Mouse (Mus musculus) kidney, postnatal 10 days (tissue): Measurements from ENCODE around the gene Shisa8.

Experiments used
- DNase-seq: peaks from one replicate; pipeline ENCODE4 v3.0.0; 2021; ENCODE audit warnings: mixed read lengths

Gene Shisa8

DNA sequence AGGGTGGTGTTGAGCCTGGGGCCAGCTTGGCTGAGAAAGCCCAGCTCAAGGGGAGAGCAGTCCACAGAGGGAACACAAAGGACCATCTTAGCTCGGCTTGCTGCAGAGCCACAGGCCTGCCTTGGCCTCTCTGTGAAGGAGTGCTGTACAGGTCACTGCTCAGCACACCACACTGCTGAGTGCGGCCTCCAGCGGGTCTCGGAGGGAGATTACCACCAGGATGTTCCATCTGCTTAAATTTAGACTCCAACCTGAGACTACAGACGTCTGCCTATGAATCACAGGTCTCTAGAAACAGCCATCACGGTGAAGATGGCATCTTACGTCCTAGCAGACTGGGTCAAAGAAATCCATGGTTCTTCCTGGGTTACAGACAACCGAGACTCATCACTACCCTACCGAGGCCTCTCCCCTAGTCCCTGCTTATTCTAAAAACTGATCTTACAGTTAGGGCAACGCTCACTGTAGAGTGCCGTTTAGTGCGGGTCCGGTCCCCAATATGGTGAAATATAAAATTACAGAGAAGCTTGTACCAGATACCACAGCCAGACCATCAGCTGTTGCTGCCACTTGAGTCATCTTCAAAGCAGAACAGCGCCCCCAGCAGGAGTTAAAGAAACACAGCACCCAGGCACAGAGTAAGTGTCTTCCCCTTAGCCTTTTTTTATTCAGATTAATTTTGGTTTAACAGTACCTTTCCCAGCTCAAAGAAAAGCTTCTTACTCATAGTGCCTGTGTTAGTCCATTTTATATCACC is 8.7 kb upstream of the Shisa8 start:
- DNase-seq, result no peak

DNA sequence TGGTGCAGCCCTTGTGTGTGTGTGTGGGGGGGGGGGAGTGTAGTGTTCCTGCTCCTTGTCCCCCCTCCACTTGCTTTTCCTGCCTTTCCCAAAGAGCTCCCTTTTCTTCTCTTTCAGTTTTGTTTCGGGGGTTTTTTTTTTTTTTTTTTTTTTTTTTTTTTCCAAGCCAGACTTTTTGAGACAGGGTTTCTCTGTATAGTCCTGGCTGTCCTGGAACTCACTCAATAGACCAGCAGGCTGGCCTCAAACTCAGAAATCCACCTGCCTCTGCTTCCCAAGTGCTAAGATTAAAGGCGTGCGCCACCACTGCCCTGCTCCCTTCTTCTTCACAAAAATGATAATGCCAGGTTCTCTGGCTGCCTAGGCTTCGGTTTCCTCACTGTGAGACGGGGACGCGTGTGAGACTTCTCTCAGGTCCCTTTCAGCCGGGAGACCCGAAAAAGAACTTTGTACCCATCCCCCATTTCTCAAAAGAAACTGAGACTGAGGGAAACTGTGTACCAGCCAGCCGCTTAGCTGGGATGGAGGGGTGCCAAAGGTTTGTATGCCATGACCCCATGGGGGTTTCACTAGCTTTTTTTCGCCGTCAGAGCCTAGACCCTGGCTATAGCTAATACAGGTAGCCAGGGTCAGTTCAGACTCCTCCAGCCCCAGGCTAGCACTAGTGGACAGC is 7.5 kb upstream of the Shisa8 start:
- DNase-seq, result no peak

DNA sequence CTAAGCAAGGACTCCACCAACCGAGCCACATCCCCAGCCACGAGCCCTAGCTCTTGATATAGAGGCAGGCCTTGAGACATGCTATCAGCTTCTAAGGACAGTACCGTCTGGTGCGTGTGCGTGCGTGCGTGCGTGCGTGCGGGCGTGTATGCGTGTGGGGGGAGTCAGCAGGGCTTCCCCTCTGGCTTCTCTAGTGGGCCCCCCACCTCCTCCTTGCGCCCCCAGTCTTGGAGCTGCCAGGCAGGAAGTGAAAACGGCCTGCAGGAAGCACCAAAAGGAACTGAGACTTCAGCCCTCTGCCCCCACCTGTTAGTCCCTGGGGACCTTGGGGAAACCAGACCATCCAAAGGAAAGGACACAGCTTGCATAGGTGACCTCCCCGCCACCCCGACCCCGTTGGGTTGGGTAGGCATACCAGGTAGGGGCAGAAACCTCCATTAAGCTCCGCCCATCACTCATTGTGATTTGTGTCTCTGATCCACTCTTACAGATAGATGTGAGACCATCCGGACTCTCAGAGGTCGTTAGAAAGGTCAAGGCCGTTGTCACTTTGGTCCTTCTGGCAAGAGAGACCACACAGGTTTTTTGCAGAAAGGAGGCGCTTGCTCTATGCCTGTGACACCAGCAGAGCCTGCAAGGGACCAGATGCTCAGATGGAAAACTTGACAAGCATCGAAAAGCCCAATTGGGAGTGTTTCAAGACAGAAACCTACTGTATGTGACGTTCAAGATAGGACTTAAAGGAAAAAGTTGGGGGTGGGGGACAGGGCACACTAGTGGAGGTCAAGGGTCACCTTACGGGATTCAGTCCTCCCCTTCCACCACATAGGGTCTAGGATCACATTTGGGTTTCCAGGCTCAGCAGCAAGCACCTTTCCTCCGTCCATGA is 6.4 kb upstream of the Shisa8 start:
- DNase-seq, result no peak

DNA sequence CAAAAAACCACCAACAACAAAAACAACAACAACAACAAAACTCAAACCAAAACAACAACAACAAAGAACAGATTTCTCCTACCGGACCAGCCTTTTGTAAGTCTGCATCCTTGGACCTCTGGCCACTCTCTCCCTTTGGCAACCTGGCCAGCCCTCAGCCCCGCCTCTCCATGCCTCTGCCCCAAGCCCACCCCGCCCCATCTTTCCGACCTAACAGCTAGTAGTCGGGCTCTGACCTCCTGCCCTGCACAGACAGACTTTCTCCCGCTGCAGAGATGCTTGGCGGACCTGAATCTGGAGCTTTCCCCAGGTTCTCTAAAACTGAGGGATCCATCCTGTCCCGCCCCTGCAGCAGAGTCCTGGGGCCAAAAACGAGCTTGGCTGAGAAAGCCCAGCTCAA is 5.4 kb upstream of the Shisa8 start:
- DNase-seq, result no peak

DNA sequence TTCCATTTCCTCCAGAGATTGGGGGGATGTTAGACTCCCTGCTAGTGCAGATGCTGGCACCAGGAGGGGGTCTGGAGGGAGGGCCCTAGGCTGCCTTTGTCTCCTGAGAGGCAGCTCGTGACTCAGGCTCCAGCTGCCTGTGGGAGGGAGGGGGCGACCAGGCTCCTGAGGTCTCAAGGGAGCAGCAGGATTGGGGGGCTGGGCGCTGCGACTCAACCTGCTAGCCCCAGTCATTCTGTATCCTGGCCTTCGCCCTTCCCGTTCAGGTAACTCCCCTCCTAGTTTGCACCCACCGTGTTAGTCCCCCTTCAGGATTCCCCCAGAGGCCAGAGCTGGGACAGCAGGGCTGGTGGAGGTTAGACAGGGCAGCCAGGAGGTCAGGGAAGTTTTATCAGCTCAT is 4.4 kb upstream of the Shisa8 start:
- no peak for DNase-seq

DNA sequence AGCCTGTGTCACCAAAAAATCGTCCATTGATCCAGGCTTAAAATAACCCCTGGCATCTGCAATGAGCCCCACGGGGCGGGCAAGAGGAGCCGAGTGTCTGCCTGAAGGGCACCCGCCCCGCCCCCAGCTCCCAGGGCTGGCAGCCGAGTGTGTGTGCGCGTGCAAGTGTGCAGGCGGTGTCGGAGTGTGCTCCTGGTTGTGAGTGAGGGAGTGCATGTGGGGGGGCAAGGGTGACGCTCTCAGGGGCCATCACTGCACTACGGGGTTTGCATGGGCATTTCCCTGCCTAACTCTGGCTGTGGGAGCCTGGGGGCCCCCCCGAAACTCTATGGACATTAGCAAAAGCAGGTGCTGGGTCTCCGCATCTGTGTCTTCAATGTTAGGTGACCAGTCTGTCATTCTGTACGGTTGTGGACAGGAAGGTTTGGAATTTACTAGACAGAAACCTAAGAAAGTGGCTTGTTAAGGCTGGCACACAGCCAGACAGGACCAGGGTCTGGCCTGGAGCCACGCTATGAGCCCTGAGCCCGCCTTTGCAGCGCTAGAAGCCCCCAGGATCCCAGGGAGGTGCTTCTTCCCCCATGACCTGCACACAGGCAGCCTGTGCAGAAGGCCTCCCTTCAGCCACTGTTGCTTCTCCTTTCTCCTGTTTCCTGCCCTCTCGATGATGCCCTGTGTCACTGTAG is 3.7 kb upstream of the Shisa8 start:
- no peak for DNase-seq

DNA sequence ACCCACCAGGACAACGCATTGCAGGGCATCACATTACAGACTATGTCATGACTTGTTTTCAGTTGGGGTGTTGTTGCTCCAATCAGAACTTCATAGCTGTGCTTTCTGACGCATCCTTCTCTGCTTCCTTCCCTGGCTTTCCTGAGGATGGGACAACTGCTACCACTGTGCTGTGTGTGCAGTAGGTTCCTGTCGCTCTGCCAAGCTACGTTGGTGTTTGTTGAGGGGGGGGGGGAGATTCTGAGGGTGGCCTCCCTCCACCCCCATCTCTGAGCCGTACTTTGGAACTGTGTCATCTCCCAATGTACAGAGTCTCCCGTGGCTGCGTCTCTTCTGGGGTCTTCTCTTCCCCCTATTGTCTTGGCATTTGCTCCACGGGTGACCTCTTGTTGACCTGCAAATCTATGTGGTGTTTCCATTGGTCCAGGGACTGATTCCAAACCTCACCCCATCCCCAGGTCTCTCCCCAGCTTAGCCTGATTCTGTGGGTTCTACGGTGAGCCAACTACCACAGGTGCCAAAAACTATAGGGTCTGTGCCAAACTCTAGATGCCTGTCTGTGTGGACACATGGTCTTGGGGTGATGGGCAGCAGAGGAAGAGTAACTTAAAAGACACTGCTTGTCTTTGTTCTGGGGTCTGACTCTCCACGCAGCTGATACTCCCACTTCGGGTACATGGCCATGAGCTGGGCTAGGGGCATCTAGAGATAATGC is 2.9 kb upstream of the Shisa8 start:
- DNase-seq, result no peak

DNA sequence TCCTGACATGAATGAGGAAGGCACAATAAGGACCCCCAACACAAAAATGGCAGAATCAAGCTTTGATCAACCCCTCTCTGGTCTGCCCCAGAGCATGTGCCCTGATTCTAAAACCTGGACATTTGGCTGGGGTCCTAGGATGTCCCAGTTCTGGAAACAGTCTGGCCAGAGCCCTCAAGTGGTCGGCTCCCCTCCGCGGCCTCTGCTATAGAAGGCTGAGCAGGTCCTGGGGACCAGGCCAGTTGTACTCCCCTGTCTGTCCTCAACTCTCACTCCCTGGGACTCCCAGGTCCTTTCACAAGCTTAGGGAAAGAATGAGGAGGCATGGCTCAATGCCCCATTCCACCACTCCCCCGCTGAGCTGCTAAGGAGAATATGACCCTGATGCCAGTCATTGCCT is 607 bp upstream of the Shisa8 start:
- DNase-seq, result no peak

DNA sequence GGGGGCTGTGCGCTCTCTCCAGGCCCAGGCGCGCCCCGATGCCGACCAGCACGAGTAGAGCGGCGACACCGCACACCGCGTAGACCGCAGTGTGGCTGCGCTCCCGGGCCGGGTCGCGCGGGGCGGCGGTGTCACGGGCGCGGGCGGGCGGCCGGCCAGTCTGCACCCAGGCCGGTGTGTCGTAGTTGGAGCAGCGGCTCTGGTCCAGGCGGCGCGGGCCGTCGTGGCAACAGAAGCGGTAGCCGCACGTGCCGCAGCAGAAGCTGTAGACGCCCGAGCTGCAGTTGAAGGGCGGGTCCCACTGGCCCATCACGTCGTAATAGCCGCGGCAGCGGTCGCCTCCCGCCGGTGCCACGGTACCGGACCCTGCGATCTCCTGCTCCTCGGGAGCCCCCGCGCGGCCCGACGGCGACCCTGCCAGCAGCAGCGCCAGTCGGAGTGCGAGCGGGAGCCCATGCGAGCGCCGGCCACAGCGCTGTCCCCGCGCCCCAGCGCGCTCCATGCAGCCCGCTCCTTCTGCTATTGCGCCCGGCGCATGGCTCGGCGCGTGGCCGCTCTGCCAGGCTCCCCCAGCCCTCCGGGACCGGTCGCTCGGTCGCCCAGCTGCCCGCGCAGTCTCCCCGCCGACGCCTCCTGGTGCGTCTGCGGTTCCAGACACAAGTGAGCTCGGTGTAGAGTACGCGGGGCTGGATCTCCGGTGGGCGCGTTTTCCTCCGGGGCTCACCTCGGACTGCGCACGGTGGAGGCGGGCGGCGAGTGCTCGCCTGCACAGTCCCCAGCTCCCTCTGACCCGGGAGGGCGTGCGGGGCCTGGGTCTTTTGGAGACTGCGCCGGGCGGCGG is 484 bp downstream of the Shisa8 start:
- peak; percentile 45 for DNase-seq

DNA sequence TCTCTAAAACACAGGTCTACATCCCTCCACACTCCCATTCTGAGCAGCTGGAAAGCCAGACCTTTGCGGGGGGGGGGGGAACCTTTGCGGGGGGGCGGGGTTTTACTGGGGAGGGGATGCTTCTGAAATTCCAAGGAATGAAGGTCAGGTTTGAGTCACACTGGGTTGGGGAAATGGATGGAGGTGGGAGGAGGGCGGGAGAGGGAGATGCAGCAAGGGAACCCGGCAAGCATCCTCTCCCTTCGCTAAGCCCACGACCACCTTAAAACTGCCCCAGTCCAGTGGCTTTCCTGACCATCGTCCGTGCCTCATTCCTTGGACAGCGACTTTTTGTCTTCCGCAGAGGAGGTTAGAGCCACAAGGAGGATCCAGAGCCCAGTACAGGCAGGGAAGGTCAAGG is 1.3 kb downstream of the Shisa8 start:
- no peak for DNase-seq

DNA sequence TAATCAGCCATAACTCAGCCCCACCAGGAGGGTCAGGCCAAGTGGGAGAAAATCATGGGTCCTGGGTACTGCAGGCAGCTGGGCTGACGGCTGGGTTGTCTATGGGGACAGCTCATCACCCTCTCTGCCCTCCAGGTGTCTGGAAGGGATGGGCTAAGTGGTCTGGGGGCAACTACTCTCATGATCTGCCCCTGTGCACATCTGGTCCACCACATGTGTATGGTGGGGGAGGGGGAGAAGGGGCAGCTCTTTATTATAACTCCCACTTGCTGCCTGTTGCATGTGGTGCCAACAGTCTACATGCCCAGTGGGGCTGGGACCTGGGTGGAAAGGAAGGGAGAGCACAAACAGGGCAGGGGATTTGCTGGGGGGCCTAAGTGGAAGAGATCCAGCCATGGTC is 1.8 kb downstream of the Shisa8 start:
- DNase-seq, result no peak

DNA sequence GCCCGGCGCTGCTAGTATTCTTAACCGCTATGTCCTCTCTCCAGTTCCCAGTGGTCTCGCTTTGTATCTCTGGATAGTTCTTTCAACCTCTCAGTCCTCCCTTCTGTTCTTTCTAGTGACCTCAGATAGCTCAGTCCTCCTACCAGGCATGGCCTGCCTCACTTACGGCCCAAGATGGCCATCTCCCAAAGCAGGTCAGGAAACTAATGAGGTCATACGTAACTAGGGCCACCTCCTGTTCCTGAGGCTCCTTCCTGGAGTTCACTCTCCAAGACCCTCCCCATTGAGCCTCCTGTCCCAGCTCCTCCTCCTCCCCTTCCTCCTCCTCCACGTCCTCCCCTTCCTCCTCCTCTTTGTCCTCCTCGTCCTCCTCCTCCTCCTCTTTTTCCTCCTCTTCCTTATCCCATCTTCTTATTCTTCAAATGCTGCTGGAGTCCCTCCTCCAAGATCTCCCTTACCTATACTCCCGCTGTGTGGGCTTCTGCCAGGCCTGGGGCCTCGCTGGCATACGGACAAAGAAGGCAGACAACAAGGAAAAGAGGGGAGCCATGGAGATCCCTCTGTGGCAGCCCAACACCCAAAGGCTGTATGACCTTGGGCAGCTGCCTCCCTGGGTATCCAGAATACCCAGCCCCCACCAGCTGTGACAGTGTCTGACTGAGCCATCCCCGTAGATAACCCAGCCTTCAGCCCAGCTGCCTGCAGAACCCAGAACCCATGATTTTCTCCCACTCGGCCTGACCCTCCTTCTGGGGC is 3.1 kb downstream of the Shisa8 start:
- no peak for DNase-seq

DNA sequence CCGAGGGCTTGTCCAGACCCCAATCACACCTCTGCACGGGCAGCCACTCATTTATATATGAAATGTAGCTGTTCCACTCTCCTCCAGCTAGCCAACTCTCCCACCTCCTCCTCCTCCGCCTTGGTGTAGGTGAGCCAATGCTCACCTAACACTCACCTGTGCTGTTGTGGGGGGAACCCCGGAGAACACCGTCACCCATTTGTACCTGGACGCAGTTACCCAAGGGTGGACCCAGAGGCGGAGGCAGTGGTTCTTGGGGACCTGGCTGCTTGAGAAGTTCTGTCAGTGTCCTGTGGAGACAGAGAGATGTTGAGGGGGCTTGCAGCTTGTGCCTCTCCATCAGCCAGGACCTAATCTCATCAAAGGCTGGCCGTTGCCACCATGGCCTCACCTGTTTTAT is 4.3 kb downstream of the Shisa8 start:
- DNase-seq, result no peak

DNA sequence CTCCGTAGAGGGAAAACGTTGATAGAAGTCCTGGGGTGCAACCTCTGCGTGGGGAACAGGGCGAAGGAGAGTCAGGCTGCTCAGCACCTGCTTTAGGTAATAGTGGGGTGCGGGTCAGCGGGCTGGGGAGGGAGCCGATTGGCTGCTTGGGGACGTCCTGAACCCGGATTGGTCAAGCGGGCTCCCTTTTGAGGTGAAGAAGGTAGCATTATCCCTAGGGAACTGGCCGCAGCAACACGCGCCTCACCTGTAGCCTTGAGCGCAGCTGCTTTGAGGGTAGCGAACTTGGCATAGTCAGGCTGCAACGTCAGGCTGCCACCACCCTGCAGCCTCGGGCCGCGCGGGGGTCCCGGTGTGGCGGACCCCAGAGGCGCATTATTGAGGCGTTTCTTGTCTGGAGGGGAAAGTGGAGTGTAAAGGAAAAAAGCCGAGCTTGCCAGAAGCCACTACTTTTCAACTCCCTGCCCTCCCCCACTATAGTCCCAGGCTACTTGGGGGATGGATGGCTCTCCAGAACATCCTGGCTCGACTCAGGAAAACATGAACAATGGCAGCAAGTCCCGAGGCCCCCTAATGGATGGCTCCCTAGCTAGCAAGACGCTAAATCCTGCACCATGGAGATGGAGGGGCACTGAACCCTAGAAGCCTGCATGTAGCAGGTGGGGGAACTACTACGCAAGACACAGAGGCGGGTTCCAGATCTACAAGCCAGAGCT is 5.0 kb downstream of the Shisa8 start:
- no peak for DNase-seq

DNA sequence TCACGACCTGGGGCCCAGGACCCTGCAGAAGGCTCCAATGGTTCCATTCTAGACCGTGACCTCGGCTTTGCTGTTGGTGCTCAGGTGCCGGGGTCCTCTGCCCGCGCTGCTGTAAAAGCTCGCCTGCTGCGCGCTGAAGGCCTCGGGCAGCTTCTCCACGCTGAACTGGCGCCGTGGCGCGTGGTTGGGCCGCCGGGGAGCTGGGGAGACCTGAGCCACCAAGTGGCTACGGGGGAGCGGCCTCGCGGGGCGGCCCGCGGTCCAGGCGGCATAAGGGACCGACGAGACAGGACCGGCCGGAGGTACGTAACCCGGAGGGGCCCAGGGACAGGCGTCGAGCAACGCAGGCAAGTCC is 5.5 kb downstream of the Shisa8 start:
- DNase-seq, result no peak

DNA sequence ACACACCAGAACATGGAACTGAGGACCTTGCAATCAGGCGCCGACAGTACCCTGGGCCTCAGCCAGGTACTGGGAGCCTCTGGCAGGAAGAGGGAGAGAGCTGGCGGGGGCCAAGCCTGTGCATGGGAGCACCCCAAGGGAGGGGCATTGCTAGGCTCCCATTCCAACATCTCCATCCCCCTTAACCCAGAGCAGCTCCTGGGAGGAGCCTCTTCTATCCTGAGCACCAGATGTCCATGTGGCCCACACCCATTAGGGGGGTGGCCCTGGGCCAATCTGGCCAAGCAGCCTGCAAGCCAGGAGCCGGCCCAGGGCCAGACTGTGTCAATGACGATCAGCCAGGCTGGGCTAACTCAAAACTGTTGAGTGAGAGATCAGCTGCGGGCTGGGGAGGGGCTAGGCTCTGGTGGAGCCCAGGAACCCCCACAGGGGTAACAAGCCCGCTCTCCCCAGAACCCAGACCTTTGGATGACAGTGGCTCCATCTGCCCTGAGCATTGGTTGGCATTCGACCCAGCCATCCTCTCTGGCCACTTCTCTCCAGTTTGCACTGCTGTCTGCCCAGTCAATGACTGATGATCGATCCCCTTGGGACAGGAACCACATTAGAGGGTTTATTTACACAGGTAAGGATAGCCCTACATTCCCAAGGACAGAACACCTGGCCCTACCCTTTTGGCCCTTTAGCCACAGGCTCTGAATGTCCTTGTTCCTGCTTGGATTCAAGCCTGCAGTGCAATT is 6.1 kb downstream of the Shisa8 start:
- peak; percentile 70 for DNase-seq

DNA sequence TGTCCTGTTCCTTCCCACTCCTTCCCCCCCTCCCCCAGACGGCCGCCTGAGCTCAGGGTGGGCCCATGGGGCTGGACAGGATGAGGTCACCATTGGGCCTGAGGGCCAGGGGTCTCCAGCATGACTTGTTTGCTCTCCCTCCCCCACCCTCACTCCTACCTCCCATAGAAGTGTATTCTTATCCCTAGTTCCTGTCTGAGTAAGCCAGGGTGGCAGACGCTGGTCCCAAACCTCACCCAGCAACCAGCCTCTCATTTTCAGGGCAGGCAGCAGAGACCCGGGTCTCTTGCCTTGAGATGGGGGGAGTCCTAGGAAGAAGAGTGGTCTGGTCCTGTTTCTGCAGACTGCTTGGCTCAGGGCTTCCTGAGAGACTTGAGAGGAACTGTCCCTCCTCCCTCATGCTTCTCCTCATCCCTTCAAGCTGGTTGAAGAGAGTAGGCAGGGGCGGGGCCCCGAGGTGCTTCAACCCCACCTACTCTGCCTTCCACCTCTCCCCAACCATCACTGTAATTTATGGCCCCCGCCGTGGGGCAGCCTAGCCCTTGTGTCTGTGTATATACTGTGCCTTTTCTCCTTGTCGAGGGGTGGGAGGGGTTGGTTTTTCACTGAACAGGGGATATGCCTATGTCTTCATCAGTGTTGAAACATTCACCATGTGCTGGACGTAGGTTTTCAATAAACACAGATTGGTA is 7.8 kb downstream of the Shisa8 start:
- no peak for DNase-seq

DNA sequence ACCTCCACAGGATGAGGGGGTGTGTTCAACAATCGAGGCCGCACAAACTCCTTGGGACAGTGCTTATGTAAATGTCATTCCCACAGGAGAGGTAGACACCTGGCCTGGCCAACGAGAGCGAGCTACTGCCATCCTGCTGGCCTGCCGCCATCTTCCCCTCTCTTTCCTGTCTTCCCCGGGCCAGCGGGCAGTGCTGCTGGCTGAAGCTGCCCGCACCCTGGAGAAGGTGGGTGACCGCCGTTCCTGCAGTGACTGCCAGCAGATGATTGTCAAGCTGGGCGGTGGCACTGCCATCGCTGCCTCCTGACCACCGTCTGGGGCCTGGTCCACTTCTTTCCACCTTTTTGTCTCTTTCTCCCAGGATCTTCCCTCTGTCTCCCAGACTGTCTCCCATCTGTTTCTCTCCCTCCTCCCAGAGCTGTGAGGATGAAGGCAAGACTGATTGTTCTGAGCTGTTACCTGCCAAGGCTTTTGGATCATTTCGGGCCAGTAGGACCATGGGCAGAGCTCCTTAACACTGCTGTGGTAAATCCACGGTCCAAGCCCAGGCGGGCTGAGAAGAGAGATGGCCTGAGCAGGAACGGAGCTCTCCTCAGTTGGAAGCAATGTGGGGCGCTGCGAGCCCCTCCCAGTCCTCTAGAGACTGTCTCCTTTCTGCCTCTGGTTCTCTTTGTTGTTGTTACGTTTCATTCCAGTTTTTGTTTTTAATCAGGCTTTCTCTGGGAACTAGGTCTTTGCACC is 8.8 kb downstream of the Shisa8 start:
- DNase-seq, result no peak
